Mouse (Mus musculus) gastrocnemius, adult 2 months (tissue): ENCODE measurements around the gene Larp1. TPM values are rescaled to one million over a fixed set of nuclear protein-coding genes. Genes with fewer than 3 reads are reported as not detected.

Experiments
- DNase-seq: peaks from one replicate; pipeline ENCODE4 v3.0.0; 2022
- H3K27ac ChIP-seq: fragments of 200-600 bp; 2 replicates; pipeline ENCODE4 v1.8.1; 2022; ENCODE audit warnings: mild to moderate bottlenecking
- H3K4me3 ChIP-seq: fragments of 200-600 bp; 2 replicates; pipeline ENCODE4 v1.8.1; 2022; ENCODE audit warnings: mild to moderate bottlenecking, moderate library complexity
- CTCF ChIP-seq: fragments of 200-600 bp; IDR thresholded peaks from 2 replicates; pipeline ENCODE4 v1.8.1; 2022; ENCODE audit warnings: antibody characterized with exemption, mild to moderate bottlenecking, moderate library complexity
- intact Hi-C: fragments of 180-260 bp; cut with DNase I; formaldehyde crosslinking; loops from one replicate; pipeline ENCODE4 v1.15.1; 2025
- total RNA-seq, 2 experiments: library from RNA; stranded (reverse); gene quantifications; 2 replicates each; pipeline ENCODE4 v1.2.3; 2021

Larp1 gene
- total RNA-seq, 2 experiments from 2014 or later = 90.4 to 98.4 TPM

GRCm38 (mm10) chr11:58008437-58009050, 320 bp upstream of the Larp1 start:
- intact Hi-C loops = loop anchor here (2.0 to 5.0 kb wide), 2 partner anchors 94 to 298 kb away; partner anchors contain the start of genes Cnot8 and Zfp692
- peak overlapping the region; percentile 93 for H3K4me3 ChIP-seq
- DNase-seq = peak; percentile 93
- H3K27ac ChIP-seq = peak overlapping the region; percentile 93
- no peak for TF ChIP-seq CTCF

DNA sequence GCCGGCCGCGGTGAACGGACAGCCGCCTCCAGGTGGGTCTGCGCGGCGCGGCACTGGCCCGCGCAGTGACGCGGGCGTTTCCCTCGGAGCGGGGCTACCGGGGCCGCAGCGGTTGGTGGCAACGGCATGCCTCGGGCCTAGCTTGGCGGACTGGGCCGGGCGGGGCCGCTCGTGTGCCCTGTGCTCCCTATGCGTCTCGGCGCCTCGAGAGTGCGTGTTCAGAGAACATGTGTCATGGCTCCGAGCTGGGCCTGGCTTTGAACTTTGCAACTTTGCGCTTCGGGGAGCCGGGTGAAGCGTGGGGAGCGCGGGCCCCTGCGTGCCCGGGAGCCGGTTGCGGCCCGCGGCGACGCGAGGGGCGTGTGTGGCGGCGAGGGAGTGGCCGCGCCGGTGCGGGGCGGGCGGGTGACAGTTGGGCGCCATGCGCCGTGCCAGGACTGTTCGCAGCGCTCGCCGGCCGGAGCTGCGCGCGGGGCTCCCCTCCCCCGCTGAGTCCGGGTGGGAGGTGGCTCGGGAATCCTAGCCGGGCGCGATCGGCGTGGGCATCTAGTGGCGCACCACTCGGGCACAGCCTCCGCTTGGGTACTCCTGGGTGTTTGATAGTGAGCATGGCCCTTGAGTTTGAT, 765 bp downstream of the Larp1 start:
- Histone ChIP-seq H3K4me3 (peak overlapping the region; percentile 93), H3K27ac (peak overlapping the region; percentile 93)
- DNase-seq = peak; percentile 91
- no peak for TF ChIP-seq CTCF
- intact Hi-C loops = loop anchor here (2.0 to 5.0 kb wide), 2 partner anchors 93 to 297 kb away; partner anchors contain the start of genes Cnot8 and Zfp692

DNA sequence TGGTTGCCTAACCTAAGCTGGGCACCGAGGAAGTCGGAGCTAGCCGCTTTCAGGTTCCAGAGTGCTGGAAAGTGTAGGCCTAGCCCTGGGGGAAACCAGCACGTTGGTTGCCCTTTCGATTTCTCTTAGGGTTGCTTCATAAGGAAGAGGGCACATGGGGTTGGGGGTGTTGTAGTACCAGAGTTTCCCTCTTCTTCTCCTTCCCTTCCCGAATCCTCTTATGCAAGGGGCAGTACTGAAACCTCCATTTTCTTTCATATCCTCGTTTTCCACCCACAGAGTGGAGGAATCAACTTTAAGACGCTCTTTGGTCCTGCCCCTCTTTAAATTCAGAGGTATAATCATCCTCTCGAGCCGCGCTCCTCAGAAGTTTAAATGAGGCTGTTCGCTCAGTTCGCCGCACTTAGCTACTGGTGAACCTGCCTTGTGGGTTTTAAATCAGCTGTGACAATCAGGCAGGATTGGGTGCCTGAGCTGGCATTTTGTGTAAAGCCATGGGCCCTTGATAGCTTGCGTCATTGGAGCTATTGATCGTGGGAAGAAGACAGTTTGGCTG, 1.4 kb downstream of the Larp1 start:
- no peak for TF ChIP-seq CTCF
- peak; percentile 37 for DNase-seq
- intact Hi-C loops = no loop called here
- H3K4me3 ChIP-seq = peak overlapping the region; percentile 93
- H3K27ac ChIP-seq = peak overlapping the region; percentile 93

DNA sequence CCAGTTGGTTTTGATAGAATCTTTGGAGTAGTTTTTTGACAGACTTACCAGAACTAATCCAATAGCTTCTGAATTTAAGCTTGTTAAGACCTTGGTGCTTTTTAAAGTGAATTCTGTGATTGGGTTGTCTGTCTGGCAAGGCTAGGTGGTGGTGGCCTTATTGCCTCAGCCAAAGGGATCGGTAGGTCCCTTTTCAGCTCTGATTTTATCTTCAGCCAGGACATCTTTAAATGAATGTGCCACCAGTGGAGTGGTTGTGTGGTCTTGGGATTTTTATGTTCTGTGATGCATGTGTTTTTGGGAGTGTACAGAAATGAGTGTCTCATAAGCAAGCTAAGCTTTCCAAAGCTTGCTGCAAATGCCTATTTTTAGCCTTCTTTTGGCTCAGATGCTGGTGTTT, 2.1 kb downstream of the Larp1 start:
- peak overlapping the region; percentile 93 for H3K27ac ChIP-seq
- no peak for DNase-seq
- H3K4me3 ChIP-seq = peak overlapping the region; percentile 93
- intact Hi-C loops = no loop called here
- no peak for TF ChIP-seq CTCF

- TF ChIP-seq CTCF = no peak
- intact Hi-C loops = no loop called here
- Histone ChIP-seq H3K27ac (peak overlapping the region; percentile 93), H3K4me3 (no peak overlapping the region)
- DNase-seq = no peak
Observed at GRCm38 (mm10) chr11:58011813-58012212, 2.9 kb downstream of the Larp1 start.

- intact Hi-C loops = no loop called here
- no peak for DNase-seq
- Histone ChIP-seq H3K27ac (no peak overlapping the region), H3K4me3 (no peak overlapping the region)
- TF ChIP-seq CTCF = peak; percentile 1; the same call in 1 of the 2 replicates
Observed at GRCm38 (mm10) chr11:58012674-58013073, 3.8 kb downstream of the Larp1 start.

DNA sequence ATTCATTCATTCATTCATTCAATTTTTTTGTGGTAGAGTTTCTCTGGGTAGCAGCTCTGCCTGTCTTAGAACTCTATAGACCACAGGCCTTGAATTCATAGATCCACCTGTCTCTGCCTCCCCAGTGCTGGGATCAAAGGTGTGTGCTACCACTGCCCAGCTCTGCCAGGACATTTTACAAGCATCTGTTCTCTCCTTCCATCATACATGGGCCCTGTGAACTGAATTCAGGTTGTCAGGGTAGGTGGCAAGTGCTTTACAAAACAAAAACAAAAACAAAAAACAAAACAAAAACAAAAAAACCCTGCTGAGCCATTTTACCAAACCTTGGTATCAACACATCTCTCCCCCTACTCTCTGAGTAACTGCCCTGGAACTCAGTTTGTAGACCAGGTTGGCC, 4.2 kb downstream of the Larp1 start:
- DNase-seq = no peak
- no peak for TF ChIP-seq CTCF
- no peak overlapping the region for H3K4me3 ChIP-seq
- intact Hi-C loops = no loop called here
- H3K27ac ChIP-seq = no peak overlapping the region

DNA sequence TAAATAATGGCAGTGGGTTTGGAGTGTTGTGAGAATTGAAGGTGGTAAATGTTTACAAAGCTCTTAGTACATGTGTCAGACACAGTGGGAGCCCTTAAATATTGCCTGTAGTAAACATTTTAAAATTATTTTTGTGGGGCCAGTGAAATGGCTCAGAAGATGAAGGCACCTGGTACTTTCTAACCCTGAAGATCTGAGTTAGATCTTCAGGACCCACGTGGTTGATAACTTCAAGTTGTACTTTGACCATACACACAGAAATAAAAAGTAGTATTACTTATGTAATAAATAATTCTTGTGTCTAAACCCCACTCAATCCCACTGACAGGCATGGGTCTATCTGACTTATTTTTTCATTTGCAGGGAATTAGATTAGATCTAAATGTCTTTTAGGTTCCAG, 5.7 kb downstream of the Larp1 start:
- TF ChIP-seq CTCF = no peak
- Histone ChIP-seq H3K4me3 (no peak overlapping the region), H3K27ac (peak overlapping the region; percentile 16; the same call in 1 of the 2 replicates)
- intact Hi-C loops = loop anchor here (5.0 kb wide), 1 partner anchor 62 kb away; no protein-coding TSS in a partner anchor
- DNase-seq = no peak

- no peak for TF ChIP-seq CTCF
- no peak overlapping the region for H3K4me3 ChIP-seq
- H3K27ac ChIP-seq = 0 out of 2 replicates have a peak overlapping the region, but pooled peaks have one; percentile 16
- intact Hi-C loops = loop anchor here (5.0 kb wide), 1 partner anchor 63 kb away; no protein-coding TSS in a partner anchor
- no peak for DNase-seq
Observed at GRCm38 (mm10) chr11:58015339-58015738, 6.5 kb downstream of the Larp1 start.

DNA sequence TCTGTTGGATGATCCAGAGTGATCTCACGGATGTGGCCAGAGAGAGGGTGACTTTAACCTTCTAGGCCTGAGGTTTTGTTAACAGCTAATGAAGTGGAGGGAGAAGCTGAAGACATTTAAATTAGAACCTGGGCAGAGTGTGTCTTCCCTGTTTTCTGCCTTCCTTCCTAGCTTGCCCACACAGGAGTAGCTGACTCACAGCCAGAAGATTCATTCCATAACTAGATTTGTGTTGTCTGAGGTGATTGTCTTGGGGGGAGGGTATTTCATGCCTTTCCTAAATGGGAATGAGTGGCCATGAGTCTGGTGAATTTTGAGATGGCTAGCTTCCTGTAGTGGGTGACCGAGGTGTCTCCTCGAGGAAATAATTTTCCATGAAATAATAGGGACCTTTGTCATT, 7.5 kb downstream of the Larp1 start:
- intact Hi-C loops = loop anchor here (5.0 kb wide), 1 partner anchor 64 kb away; no protein-coding TSS in a partner anchor
- H3K27ac ChIP-seq = peak overlapping the region; percentile 67
- no peak for TF ChIP-seq CTCF

DNA sequence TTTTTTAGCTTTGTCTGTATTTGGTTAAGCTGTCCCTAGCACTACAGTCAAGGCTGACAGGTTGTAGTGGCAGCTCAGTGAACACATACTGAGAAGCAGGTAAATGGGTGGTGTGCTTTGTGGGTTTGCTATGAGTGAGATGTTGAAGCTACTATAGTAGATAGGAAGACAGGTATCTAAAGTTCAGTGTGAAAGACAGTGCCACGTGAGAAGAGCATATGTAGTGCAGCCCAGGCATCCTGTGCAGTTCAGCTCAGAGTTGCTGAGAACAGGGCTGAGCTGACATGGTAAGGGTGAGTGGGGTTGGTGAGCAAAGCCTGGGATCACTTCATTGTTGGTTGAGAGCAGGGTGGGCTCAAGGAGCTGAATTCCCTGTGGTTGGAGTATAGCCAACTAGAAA, 8.6 kb downstream of the Larp1 start:
- no peak for DNase-seq
- peak overlapping the region; percentile 67 for H3K27ac ChIP-seq
- TF ChIP-seq CTCF = no peak

More for the DNA sequence above, 7.5 kb downstream of the Larp1 start:
- no peak for DNase-seq
- H3K4me3 ChIP-seq = no peak overlapping the region

DNA sequence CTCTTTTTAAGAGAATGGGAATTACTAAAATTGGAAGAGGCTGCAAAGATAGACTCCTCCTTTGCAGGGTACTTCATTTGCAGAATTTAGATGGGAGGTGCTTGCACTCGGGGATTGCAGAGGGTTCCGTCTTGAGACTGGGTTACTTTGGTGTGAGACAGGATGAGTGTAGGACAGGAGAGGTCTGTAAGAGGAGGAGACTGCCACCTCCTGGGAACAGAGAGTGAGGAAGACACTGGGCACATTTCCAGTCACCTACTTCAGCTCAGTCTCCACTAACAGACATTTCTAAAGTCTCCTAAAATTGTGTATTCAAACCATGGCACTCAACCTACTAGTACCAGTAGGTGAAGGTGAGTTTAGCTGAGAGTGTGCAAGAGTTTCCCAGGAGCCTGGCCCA, 9.4 kb downstream of the Larp1 start:
- TF ChIP-seq CTCF = peak; percentile 58
- intact Hi-C loops = loop anchor here (5.0 kb wide), 1 partner anchor 66 kb away; no protein-coding TSS in a partner anchor
- DNase-seq = peak; percentile 59
- H3K4me3 ChIP-seq = peak overlapping the region; percentile 17; the same call in 1 of the 2 replicates
- peak overlapping the region; percentile 56; the same call in 1 of the 2 replicates for H3K27ac ChIP-seq

More for the DNA sequence above, 8.6 kb downstream of the Larp1 start:
- intact Hi-C loops = loop anchor here (5.0 kb wide), 1 partner anchor 65 kb away; no protein-coding TSS in a partner anchor
- no peak overlapping the region; the same call in 1 of the 2 replicates for H3K4me3 ChIP-seq

DNA sequence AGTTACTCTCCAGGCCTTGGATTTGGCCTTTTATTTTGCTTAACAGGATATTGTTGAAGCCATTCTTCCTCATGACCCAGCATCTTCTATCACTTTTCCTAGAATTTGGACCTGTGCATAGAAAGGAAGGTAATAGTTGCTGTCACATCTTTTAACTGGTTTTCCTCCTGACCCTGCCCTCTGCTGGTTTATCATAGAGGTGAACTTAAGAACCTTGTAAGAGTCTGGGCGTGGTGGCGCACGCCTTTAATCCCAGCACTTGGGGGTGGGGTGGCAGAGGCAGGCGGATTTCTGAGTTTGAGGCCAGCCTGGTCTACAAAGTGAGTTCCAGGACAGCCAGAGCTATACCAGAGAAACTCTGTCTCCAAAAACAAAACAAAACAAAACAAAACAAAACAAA, 9.8 kb downstream of the Larp1 start:
- intact Hi-C loops = loop anchor here (5.0 kb wide), 1 partner anchor 66 kb away; no protein-coding TSS in a partner anchor
- TF ChIP-seq CTCF = no peak
- H3K27ac ChIP-seq = peak overlapping the region; percentile 56; the same call in 1 of the 2 replicates

More for the DNA sequence above, 9.8 kb downstream of the Larp1 start:
- no peak overlapping the region for H3K4me3 ChIP-seq
- DNase-seq = no peak
